ENCODE assay signal across 20 mouse cellular contexts in the genomic region with DNA sequence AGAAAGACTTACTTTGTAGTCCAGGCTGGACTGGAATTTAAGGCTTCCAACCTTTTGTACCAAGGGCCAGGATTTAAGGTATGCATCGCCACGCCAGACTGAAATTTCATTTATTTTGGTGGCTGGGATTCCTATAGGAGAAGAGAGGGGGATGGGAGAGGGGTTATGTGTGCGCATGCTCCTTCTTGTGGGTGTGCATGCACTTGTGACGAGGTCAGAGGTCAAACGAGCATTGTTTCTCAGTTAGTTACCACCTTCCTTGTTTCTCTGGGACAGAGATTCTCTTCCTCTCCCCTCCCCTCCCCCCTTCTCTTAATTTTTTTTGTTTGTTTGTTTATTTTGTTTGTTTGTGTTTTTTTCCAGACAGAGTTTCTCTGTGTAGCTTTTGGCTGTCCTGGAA. TPM values are rescaled to one million over a fixed set of nuclear protein-coding genes. Genes with fewer than 3 reads are reported as not detected.
DNase-seq lines count a peak whose midpoint lies in the region; ATAC-seq lines count a peak whose summit lies in the region.
"Had no signal": no experiment of that assay in that cellular context is flagged by ENCODE, and none has a peak within 500 bp of the region (broad histone marks: within the 10 kb centered on the region; RNA-seq: fewer than 3 reads in every experiment).

No protein-coding gene starts in this region.

- H3K27me3 ChIP-seq in kidney, embryonic 15.5 days = no peaks in the 10 kb centered on the region
- H3K27me3 ChIP-seq in forebrain, embryonic 16.5 days (replicated peaks; ENCODE audit: control insufficient read depth, insufficient read depth, low read length) = no peaks in the 10 kb centered on the region
- H3K27me3 ChIP-seq: intestine, embryonic 15.5 days; Patski had no signal

- H3K9ac ChIP-seq in kidney, embryonic 15.5 days = no peak overlapping the region
- H3K9ac ChIP-seq in forebrain, embryonic 16.5 days (replicated peaks; ENCODE audit: low read depth, low read length) = no peak overlapping the region
- H3K9ac ChIP-seq: embryonic facial prominence, embryonic 12.5 days; forebrain, embryonic 12.5 days; forebrain, postnatal 0 days; heart, embryonic 13.5 days; intestine, embryonic 15.5 days had no signal

- no peak for ATAC-seq in kidney, embryonic 15.5 days (replicated peaks; ENCODE audit: low FRiP score)
- ATAC-seq in forebrain, embryonic 16.5 days = no peak
- no peak for ATAC-seq in megakaryocyte, adult 5-6 weeks (ENCODE audit: poor library complexity, severe bottlenecking)
- ATAC-seq: forebrain, postnatal 0 days; intestine, embryonic 15.5 days; Patski had no signal

- 65% methylated on average over 5 of the region's 5 CpGs for WGBS in kidney, embryonic 15.5 days
- WGBS in forebrain, embryonic 16.5 days = 73% methylated on average over 5 of the region's 5 CpGs

- peak; percentile 44 for DNase-seq in embryo, embryonic 10 days (ENCODE audit: low spot score)
- DNase-seq in embryo, embryonic 9.5 days (ENCODE audit: extremely low spot score) = no peak
- no peak for DNase-seq in kidney, postnatal 25 days
- peak; percentile 33 for DNase-seq in embryo, embryonic 11 days
- DNase-seq: adrenal gland, postnatal 10 days; cerebellum, adult 11 months; cerebellum, adult 8-10 months; cerebellum, postnatal 14 days; gastrocnemius, postnatal 14 days; heart, postnatal 36 days had no signal

- H3K4me2 ChIP-seq in kidney, embryonic 15.5 days = no peak overlapping the region
- H3K4me2 ChIP-seq in forebrain, embryonic 16.5 days (ENCODE audit: low read length) = no peak overlapping the region
- H3K4me2 ChIP-seq: embryonic facial prominence, embryonic 12.5 days; forebrain, embryonic 12.5 days; heart, embryonic 13.5 days; hindbrain, embryonic 14.5 days; intestine, embryonic 15.5 days had no signal

- no peaks in the 10 kb centered on the region for H3K9me3 ChIP-seq in kidney, embryonic 15.5 days (replicated peaks)
- H3K9me3 ChIP-seq in forebrain, embryonic 16.5 days (ENCODE audit: control insufficient read depth, low read length) = no peaks in the 10 kb centered on the region
- H3K9me3 ChIP-seq: embryonic facial prominence, embryonic 12.5 days; forebrain, embryonic 12.5 days; heart, embryonic 13.5 days; intestine, embryonic 15.5 days had no signal

- peak overlapping the region; percentile 82 for H3K27ac ChIP-seq in kidney, embryonic 15.5 days
- no peak overlapping the region for H3K27ac ChIP-seq in forebrain, embryonic 16.5 days (ENCODE audit: low read length)
- H3K27ac ChIP-seq: embryonic facial prominence, embryonic 12.5 days; forebrain, embryonic 12.5 days; heart, embryonic 13.5 days; hindbrain, embryonic 14.5 days; intestine, embryonic 15.5 days had no signal

- H3K4me1 ChIP-seq in kidney, embryonic 15.5 days = peaks cover 60% of the 10 kb centered on the region
- H3K4me1 ChIP-seq in forebrain, embryonic 16.5 days (replicated peaks; ENCODE audit: control insufficient read depth, insufficient read depth, low read length) = peaks cover 5% of the 10 kb centered on the region; the same call in 1 of the 2 replicates
- H3K4me1 ChIP-seq: forebrain, embryonic 12.5 days had no signal

- H3K36me3 ChIP-seq in kidney, embryonic 15.5 days = no peaks in the 10 kb centered on the region
- H3K36me3 ChIP-seq in forebrain, embryonic 16.5 days (ENCODE audit: control insufficient read depth, insufficient read depth) = no peaks in the 10 kb centered on the region
- H3K36me3 ChIP-seq: embryonic facial prominence, embryonic 12.5 days; forebrain, embryonic 12.5 days; heart, embryonic 13.5 days; intestine, embryonic 15.5 days had no signal

- no peak overlapping the region for H3K4me3 ChIP-seq in kidney, embryonic 15.5 days (replicated peaks)
- no peak overlapping the region for H3K4me3 ChIP-seq in forebrain, embryonic 16.5 days (replicated peaks; ENCODE audit: low read length)
- H3K4me3 ChIP-seq: embryonic facial prominence, embryonic 12.5 days; forebrain, embryonic 12.5 days; heart, embryonic 13.5 days; intestine, embryonic 15.5 days had no signal

RNA-seq across cellular contexts. Expression of gene Sept9, which starts 8.0 kb away (rescaled TPM):
- polyA plus RNA-seq in kidney, embryonic 15.5 days (2015; fragmentation: Nextera tagmentation; extraction: Ambion mirVana) = 120 and 126 TPM in 2 replicates
- 120 and 128 TPM in 2 replicates for polyA plus RNA-seq in forebrain, embryonic 16.5 days (2015; fragmentation: Nextera tagmentation; extraction: Ambion mirVana)
- total RNA-seq in megakaryocyte, adult 5-6 weeks (2015) = 162 and 178 TPM in 2 replicates
- total RNA-seq in megakaryocyte, adult 5-6 weeks (2017) = 335 and 338 TPM in 2 replicates

Comparison
In these comparisons a context has a peak if more than half of its experiments do, and no peak if none do; other contexts are left out.
1. DNase-seq: peak in embryo, embryonic 10 days (single experiment) and embryo, embryonic 11 days (single experiment); none in embryo, embryonic 9.5 days (single experiment) and kidney, postnatal 25 days (0 of 2).